Mouse (Mus musculus): ENCODE measurements around the gene Celf5. TPM values are rescaled to one million over a fixed set of nuclear protein-coding genes. Genes with fewer than 3 reads are reported as not detected.

Celf5 gene
- total and polyA plus RNA-seq, 3 experiments = 0.08 to 0.38 TPM; not detected in 1

DNA sequence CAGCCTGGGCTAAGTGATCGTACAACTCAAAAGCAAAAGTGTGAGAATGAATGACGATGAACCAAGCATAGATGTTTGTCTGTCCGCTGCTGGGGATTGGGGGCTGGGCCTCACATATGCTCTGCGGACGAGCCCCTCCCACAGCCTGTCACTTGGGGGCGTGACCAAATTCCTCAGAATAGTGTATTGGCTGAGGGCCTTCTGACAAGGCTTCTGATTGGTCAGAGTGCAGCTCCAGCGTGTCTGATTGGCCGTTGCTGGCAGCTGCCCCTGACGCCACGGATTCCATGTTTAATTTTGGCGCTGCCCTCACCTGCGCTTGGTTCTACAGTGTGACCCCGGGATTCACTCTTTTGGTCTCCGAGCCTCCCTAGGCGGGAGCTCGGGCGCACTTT is 49.6 kb downstream of the Celf5 start:
- peak; percentile 98 for DNase-seq (ENCODE audit: low read depth, low spot score)
- H3K9me3 ChIP-seq (replicated peaks; ENCODE audit: insufficient read depth, low read length) = no peaks in the 10 kb centered on the region
- no peaks in the 10 kb centered on the region; the same call in 1 of the 2 replicates for H3K79me2 ChIP-seq (ENCODE audit: control insufficient read depth, insufficient read depth, low read length, poor library complexity)
- peaks cover 0 to 3% of the 10 kb centered on the region in 2 experiments; a peak in 1 of 4 replicates for H3K36me3 ChIP-seq (ENCODE audit: control insufficient read depth in 1 of 2, insufficient read depth in 2 of 2, low read length in 2 of 2)
- TF ChIP-seq ZNF384 (IDR thresholded peaks at IDR 0.05; ENCODE audit: low read depth, low read length) = 0 out of 2 replicates have a peak, but pooled peaks have one; percentile 19
- TF ChIP-seq NRF1 (IDR thresholded peaks at IDR 0.05; ENCODE audit: insufficient read depth, low read depth, low read length, poor library complexity, severe bottlenecking) = peak; percentile 52
- TF ChIP-seq EP300 (IDR thresholded peaks at IDR 0.05; ENCODE audit: low read depth in 1 of 2, low read length in 2 of 2) = no peak
- TF ChIP-seq MYB (IDR thresholded peaks at IDR 0.05; ENCODE audit: low read depth, low read length) = no peak
- TF ChIP-seq MYC (IDR thresholded peaks at IDR 0.05; ENCODE audit: low read depth, low read length) = peak; percentile 76; the same call in 1 of the 2 replicates
- TF ChIP-seq SIN3A (IDR thresholded peaks at IDR 0.05; ENCODE audit: low read length) = peak; percentile 21; the same call in 1 of the 2 replicates
- 0 out of 2 replicates have a peak, but pooled peaks have one; percentile 26 for TF ChIP-seq MAX (IDR thresholded peaks at IDR 0.05; ENCODE audit: low read length)
- no peak for TF ChIP-seq E2F4 (IDR thresholded peaks at IDR 0.05; ENCODE audit: borderline replicate concordance, low read depth, low read length)
- TF ChIP-seq GABPA (IDR thresholded peaks at IDR 0.05; ENCODE audit: low read depth, low read length) = no peak
- TF ChIP-seq ELF1 (IDR thresholded peaks at IDR 0.05; ENCODE audit: low read depth, low read length) = 0 out of 2 replicates have a peak, but pooled peaks have one; percentile 25
- no peak for TF ChIP-seq CTCF (IDR thresholded peaks at IDR 0.05 in 2 of 3, conservative IDR thresholded peaks at IDR 0.05 in 1 of 3; ENCODE audit: control insufficient read depth in 1 of 3, insufficient read depth in 1 of 3, low read depth in 2 of 3, low read length in 3 of 3, poor library complexity in 1 of 3, severe bottlenecking in 1 of 3)
- TF ChIP-seq GATA1 (IDR thresholded peaks at IDR 0.05; ENCODE audit: low read depth, low read length) = no peak
- peak; percentile 24 to 42; a peak in 1 of 4 replicates for TF ChIP-seq POLR2A (IDR thresholded peaks at IDR 0.05; ENCODE audit: control insufficient read depth in 1 of 2, insufficient read depth in 1 of 2, low read depth in 1 of 2, low read length in 2 of 2, poor library complexity in 1 of 2)
- TF ChIP-seq TCF12 (IDR thresholded peaks at IDR 0.05; ENCODE audit: low read depth, low read length) = no peak
- TF ChIP-seq NELFE (IDR thresholded peaks at IDR 0.05; ENCODE audit: low read depth, low read length) = no peak; the same call in 1 of the 2 replicates
- no peak for TF ChIP-seq BHLHE40 (IDR thresholded peaks at IDR 0.05; ENCODE audit: borderline replicate concordance, low read depth, low read length)
- TF ChIP-seq CHD2 (IDR thresholded peaks at IDR 0.05; ENCODE audit: low read length) = peak; percentile 95
- TF ChIP-seq USF2 (IDR thresholded peaks at IDR 0.05; ENCODE audit: borderline replicate concordance in 1 of 2, insufficient read depth in 1 of 2, low read depth in 1 of 2, low read length in 2 of 2) = no peak
- TF ChIP-seq ETS1 (IDR thresholded peaks at IDR 0.05; ENCODE audit: low read depth, low read length) = no peak
- no peak for TF ChIP-seq ZMIZ1 (IDR thresholded peaks at IDR 0.05; ENCODE audit: low read depth, low read length)
- no peak for TF ChIP-seq MAFK (IDR thresholded peaks at IDR 0.05; ENCODE audit: borderline replicate concordance, low read depth, low read length)
- TF ChIP-seq TBP (IDR thresholded peaks at IDR 0.05; ENCODE audit: low read depth, low read length) = peak; percentile 68
- peak; percentile 90 for TF ChIP-seq KAT2A (conservative IDR thresholded peaks at IDR 0.05; ENCODE audit: low read depth, low read length)
- TF ChIP-seq POLR2AphosphoS2 (IDR thresholded peaks at IDR 0.05; ENCODE audit: low read length) = no peak
- no peak for TF ChIP-seq SMC3 (IDR thresholded peaks at IDR 0.05; ENCODE audit: low read depth, low read length)
- no peak for TF ChIP-seq ZKSCAN1 (IDR thresholded peaks at IDR 0.05; ENCODE audit: low read depth, low read length)
- peak; percentile 97 for TF ChIP-seq HCFC1 (IDR thresholded peaks at IDR 0.05; ENCODE audit: low read depth, low read length)
- peak; percentile 22; the same call in 1 of the 2 replicates for TF ChIP-seq MXI1 (IDR thresholded peaks at IDR 0.05; ENCODE audit: low read depth, low read length)
- peak; percentile 82 for TF ChIP-seq USF1 (IDR thresholded peaks at IDR 0.05; ENCODE audit: low read depth, low read length)
- peak overlapping the region; percentile 59 to 61 for H3K4me3 ChIP-seq (ENCODE audit: control insufficient read depth in 1 of 2, insufficient read depth in 1 of 2, low read depth in 2 of 2, low read length in 2 of 2)
- peaks cover 0 to 23% of the 10 kb centered on the region in 2 experiments; a peak in 2 of 4 replicates for H3K4me1 ChIP-seq (ENCODE audit: control insufficient read depth in 1 of 2, insufficient read depth in 2 of 2, low read length in 2 of 2)
- H3K27ac ChIP-seq (ENCODE audit: control insufficient read depth, low read depth, low read length) = peak overlapping the region; percentile 38
- H3K9ac ChIP-seq (ENCODE audit: control insufficient read depth, low read depth, low read length, poor library complexity, severe bottlenecking) = peak overlapping the region; percentile 53
- H3K27me3 ChIP-seq (ENCODE audit: control insufficient read depth in 1 of 2, insufficient read depth in 2 of 2, low read length in 2 of 2) = no peaks in the 10 kb centered on the region; a peak in 1 of 4 replicates
